Mouse (Mus musculus): Measurements from ENCODE around the gene Bag5. TPM values are rescaled to one million over a fixed set of nuclear protein-coding genes. Genes with fewer than 3 reads are reported as not detected.

Gene Bag5
- total and polyA plus RNA-seq, 3 experiments: 24.1 to 27.9 (median 25.6) TPM

DNA sequence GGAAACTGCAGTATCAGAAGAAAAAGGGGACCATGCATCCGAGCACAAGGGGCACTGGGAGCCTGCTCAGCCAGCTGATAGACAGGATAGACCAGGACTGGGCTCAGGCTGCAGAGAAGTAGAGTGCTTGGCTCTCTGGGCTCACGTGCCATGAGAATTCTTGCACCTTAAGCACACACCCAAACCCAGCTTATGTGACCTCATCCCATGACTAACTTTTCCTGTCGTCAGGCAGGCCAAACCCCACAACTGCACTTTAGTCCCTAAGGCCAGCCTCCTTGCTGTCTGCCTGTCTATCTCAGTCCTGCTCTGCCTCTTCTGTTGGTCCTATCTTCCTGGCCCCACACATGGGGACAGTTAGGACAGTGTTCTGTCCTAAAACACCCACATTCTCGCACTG lies 15.3 kb downstream of the Bag5 start:
- Histone ChIP-seq H3K4me3 (replicated peaks in 1 of 3; ENCODE audit: low read depth in 2 of 3, low read length in 2 of 3, poor library complexity in 1 of 3) (no peak overlapping the region), H3K4me2 (ENCODE audit: insufficient read depth, low read depth, poor library complexity, severe bottlenecking) (no peak overlapping the region), H3K9ac (ENCODE audit: insufficient read depth, low read depth) (no peak overlapping the region), H3K27ac (ENCODE audit: insufficient read depth, low read depth) (no peak overlapping the region), H3K9me3 (replicated peaks; ENCODE audit: low read length) (no peaks in the 10 kb centered on the region), H3K4me1 (ENCODE audit: control insufficient read depth in 1 of 2, insufficient read depth in 2 of 2) (peaks cover 19 to 68% of the 10 kb centered on the region in 2 experiments), H3K27me3 (replicated peaks) (no peaks in the 10 kb centered on the region), H3K79me2 (replicated peaks; ENCODE audit: control insufficient read depth, extremely low read depth, insufficient read depth, poor library complexity, severe bottlenecking) (no peaks in the 10 kb centered on the region), H3K36me3 (replicated peaks in 1 of 2; ENCODE audit: control insufficient read depth in 1 of 2, insufficient read depth in 1 of 2, low read length in 1 of 2) (no peaks in the 10 kb centered on the region)
- no peak for DNase-seq (ENCODE audit: extremely low read depth)
- in situ Hi-C loops (cut with MboI; ENCODE audit: low pct_ligation_motif_present, low pct_unique_long_range_greater_than_20kb, low sequenced_read_pairs) (no loop called here), dilution Hi-C loops (cut with MboI; ENCODE audit: extremely low pct_ligation_motif_present, extremely low pct_unique_long_range_greater_than_20kb, low sequenced_read_pairs) (no loop called here)
- TF ChIP-seq JUN (IDR thresholded peaks at IDR 0.05; ENCODE audit: insufficient read depth, low read depth, low read length): no peak
- no peak for TF ChIP-seq TBP (conservative IDR thresholded peaks at IDR 0.05; ENCODE audit: low read depth, low read length)
- no peak for TF ChIP-seq PAX5 (IDR thresholded peaks at IDR 0.05; ENCODE audit: low read length)
- no peak for TF ChIP-seq CTCF (conservative IDR thresholded peaks at IDR 0.05 in 1 of 2, IDR thresholded peaks at IDR 0.05 in 1 of 2; ENCODE audit: low read depth in 2 of 2, low read length in 2 of 2)
- no peak for TF ChIP-seq RCOR1 (conservative IDR thresholded peaks at IDR 0.05; ENCODE audit: low read depth, low read length)
- no peak for TF ChIP-seq ELF1 (IDR thresholded peaks at IDR 0.05; ENCODE audit: low read depth, low read length)
- no peak for TF ChIP-seq MEF2A (IDR thresholded peaks at IDR 0.05; ENCODE audit: borderline replicate concordance, low read depth, low read length)
- no peak for TF ChIP-seq TCF12 (IDR thresholded peaks at IDR 0.05; ENCODE audit: low read depth, low read length)
- no peak for TF ChIP-seq ETS1 (conservative IDR thresholded peaks at IDR 0.05; ENCODE audit: low read depth, low read length)
- no peak for TF ChIP-seq USF1 (IDR thresholded peaks at IDR 0.05; ENCODE audit: low read depth, low read length)
- no peak for TF ChIP-seq MAX (IDR thresholded peaks at IDR 0.05; ENCODE audit: low read length)
- no peak for TF ChIP-seq NELFE (IDR thresholded peaks at IDR 0.05; ENCODE audit: low read depth, low read length)
- TF ChIP-seq IRF4 (IDR thresholded peaks at IDR 0.05; ENCODE audit: low read depth, low read length): no peak
- TF ChIP-seq RAD21 (IDR thresholded peaks at IDR 0.05; ENCODE audit: low read depth, low read length): no peak
- TF ChIP-seq HCFC1 (IDR thresholded peaks at IDR 0.05; ENCODE audit: low read depth, low read length): no peak
- TF ChIP-seq USF2 (conservative IDR thresholded peaks at IDR 0.05; ENCODE audit: low read depth, low read length): no peak
- TF ChIP-seq GABPA (IDR thresholded peaks at IDR 0.05; ENCODE audit: insufficient replicate concordance, low read depth, low read length): no peak
- no peak for TF ChIP-seq JUND (conservative IDR thresholded peaks at IDR 0.05; ENCODE audit: low read depth, low read length)
- TF ChIP-seq MYC (IDR thresholded peaks at IDR 0.05; ENCODE audit: low read depth, low read length): no peak

DNA sequence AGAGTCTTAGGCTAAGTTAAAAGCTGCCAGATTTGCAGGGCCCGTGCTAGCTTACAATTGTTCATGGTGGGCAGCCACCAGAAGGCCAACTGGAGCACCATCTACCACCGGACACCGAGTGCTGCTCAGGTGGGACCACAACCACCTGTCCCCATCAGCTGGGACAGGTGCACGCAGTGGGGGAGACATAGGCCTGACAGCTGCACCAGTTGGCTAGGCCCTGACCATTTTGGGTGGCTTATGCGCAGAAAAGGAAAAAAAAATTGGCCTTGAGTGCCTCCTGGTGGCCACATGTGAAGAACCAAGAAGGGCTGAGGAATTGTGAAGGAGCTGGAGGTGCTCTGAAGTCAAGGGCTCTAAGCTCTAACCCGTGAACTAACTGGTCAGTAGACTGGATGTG lies 16.8 kb downstream of the Bag5 start:
- dilution Hi-C loops (cut with MboI; ENCODE audit: extremely low pct_ligation_motif_present, extremely low pct_unique_long_range_greater_than_20kb, low sequenced_read_pairs) (no loop called here), in situ Hi-C loops (cut with MboI; ENCODE audit: low pct_ligation_motif_present, low pct_unique_long_range_greater_than_20kb, low sequenced_read_pairs) (no loop called here)
- H3K27me3 ChIP-seq (replicated peaks): no peaks in the 10 kb centered on the region
- peak; percentile 87 for DNase-seq (ENCODE audit: extremely low read depth)
- H3K79me2 ChIP-seq (replicated peaks; ENCODE audit: control insufficient read depth, extremely low read depth, insufficient read depth, poor library complexity, severe bottlenecking): no peaks in the 10 kb centered on the region
- H3K4me3 ChIP-seq (replicated peaks in 1 of 3; ENCODE audit: low read depth in 2 of 3, low read length in 2 of 3, poor library complexity in 1 of 3): no peak overlapping the region
- H3K4me1 ChIP-seq (ENCODE audit: control insufficient read depth in 1 of 2, insufficient read depth in 2 of 2): peaks cover 19 to 67% of the 10 kb centered on the region in 2 experiments
- TF ChIP-seq CTCF (conservative IDR thresholded peaks at IDR 0.05 in 1 of 2, IDR thresholded peaks at IDR 0.05 in 1 of 2; ENCODE audit: low read depth in 2 of 2, low read length in 2 of 2): peak; percentile 72 to 94
- TF ChIP-seq RAD21 (IDR thresholded peaks at IDR 0.05; ENCODE audit: low read depth, low read length): peak; percentile 95
- TF ChIP-seq HCFC1 (IDR thresholded peaks at IDR 0.05; ENCODE audit: low read depth, low read length): peak; percentile 49; the same call in 1 of the 2 replicates
- no peak for TF ChIP-seq GABPA (IDR thresholded peaks at IDR 0.05; ENCODE audit: insufficient replicate concordance, low read depth, low read length)
- no peak for TF ChIP-seq MAZ (IDR thresholded peaks at IDR 0.05; ENCODE audit: low read depth, low read length)
- TF ChIP-seq MEF2A (IDR thresholded peaks at IDR 0.05; ENCODE audit: borderline replicate concordance, low read depth, low read length): no peak
- TF ChIP-seq ZC3H11A (IDR thresholded peaks at IDR 0.05; ENCODE audit: low read depth, low read length): peak; percentile 70
- TF ChIP-seq ZNF384 (IDR thresholded peaks at IDR 0.05; ENCODE audit: low read depth, low read length): peak; percentile 83
- peak; percentile 66; the same call in 1 of the 2 replicates for TF ChIP-seq NELFE (IDR thresholded peaks at IDR 0.05; ENCODE audit: low read depth, low read length)
- no peak for TF ChIP-seq POLR2A (IDR thresholded peaks at IDR 0.05; ENCODE audit: low read depth, low read length)
- 0 out of 2 replicates have a peak, but pooled peaks have one; percentile 29 for TF ChIP-seq UBTF (IDR thresholded peaks at IDR 0.05; ENCODE audit: low read depth, low read length)
- no peak for TF ChIP-seq USF1 (IDR thresholded peaks at IDR 0.05; ENCODE audit: low read depth, low read length)
- peak; percentile 79 for TF ChIP-seq TCF12 (IDR thresholded peaks at IDR 0.05; ENCODE audit: low read depth, low read length)
- peak; percentile 62 for TF ChIP-seq NRF1 (IDR thresholded peaks at IDR 0.05; ENCODE audit: low read depth, low read length)
- TF ChIP-seq SMC3 (IDR thresholded peaks at IDR 0.05; ENCODE audit: low read depth, low read length): peak; percentile 97
- no peaks in the 10 kb centered on the region for H3K9me3 ChIP-seq (replicated peaks; ENCODE audit: low read length)
- H3K9ac ChIP-seq (ENCODE audit: insufficient read depth, low read depth): no peak overlapping the region
- H3K36me3 ChIP-seq (replicated peaks in 1 of 2; ENCODE audit: control insufficient read depth in 1 of 2, insufficient read depth in 1 of 2, low read length in 1 of 2): no peaks in the 10 kb centered on the region
- H3K4me2 ChIP-seq (ENCODE audit: insufficient read depth, low read depth, poor library complexity, severe bottlenecking): no peak overlapping the region
- no peak overlapping the region for H3K27ac ChIP-seq (ENCODE audit: insufficient read depth, low read depth)

Measured in CH12.LX (cell line).